Mouse (Mus musculus) embryonic fibroblast, embryonic 13.5 days (primary cell): ENCODE measurements around the gene Pdf.

ENCODE experiments used
- CTCF ChIP-seq: IDR thresholded peaks from 2 replicates; pipeline ENCODE4 v1.5.1; 2011; ENCODE audit warnings: mild to moderate bottlenecking, control low read depth, low read length, moderate library complexity, borderline replicate concordance; ENCODE audit not compliant: insufficient read depth
- POLR2A ChIP-seq: IDR thresholded peaks from 2 replicates; pipeline ENCODE4 v1.6.1; 2011; ENCODE audit warnings: low read depth, mild to moderate bottlenecking, control low read depth, low read length, moderate library complexity

GRCm38 (mm10) chr8:107086018-107086417 lies 37.6 kb upstream of the Pdf start:
- TF ChIP-seq CTCF (no peak), POLR2A (no peak)
